Mouse (Mus musculus): ENCODE measurements around the gene Spats1.
A peak's percentile ranks its signal among the peaks of the same experiment; 100 is the strongest.
"Not testable (repeated sequence)": the region's sequence is repeated elsewhere in the genome, so short reads cannot be mapped to it uniquely, and the experiment has no call there.

The Spats1 gene

GRCm38 (mm10) chr17:45433419-45434261 is 41.6 kb downstream of the Spats1 start, which contains the start of gene Cdc5l:
Cdc5l (minus strand) TSS chr17:45433737.
- DNase-seq, result peak; percentile 98

GRCm38 (mm10) chr17:45432706-45433398 is 42.4 kb downstream of the Spats1 start:
- no peak for DNase-seq

- DNase-seq, result no peak
Measured at GRCm38 (mm10) chr17:45432007-45432406, 43.2 kb downstream of the Spats1 start.

GRCm38 (mm10) chr17:45417387-45417786 is 57.8 kb downstream of the Spats1 start:
- no peak for DNase-seq

GRCm38 (mm10) chr17:45411617-45412016 is 63.6 kb downstream of the Spats1 start:
- not testable (repeated sequence) for DNase-seq

GRCm38 (mm10) chr17:45408719-45409118 is 66.5 kb downstream of the Spats1 start:
- no peak for DNase-seq

- peak; percentile 22 for DNase-seq
Measured at GRCm38 (mm10) chr17:45406281-45406680, 68.9 kb downstream of the Spats1 start.

- peak; percentile 71 for DNase-seq
Measured at GRCm38 (mm10) chr17:45403207-45403606, 72.0 kb downstream of the Spats1 start.

GRCm38 (mm10) chr17:45402601-45403000 is 72.6 kb downstream of the Spats1 start:
- no peak for DNase-seq

GRCm38 (mm10) chr17:45402126-45402525 is 73.1 kb downstream of the Spats1 start:
- no peak for DNase-seq

- no peak for DNase-seq
Measured at GRCm38 (mm10) chr17:45401126-45401905, 73.9 kb downstream of the Spats1 start.

GRCm38 (mm10) chr17:45398021-45398420 is 77.2 kb downstream of the Spats1 start:
- no peak for DNase-seq

GRCm38 (mm10) chr17:45397541-45397940 is 77.7 kb downstream of the Spats1 start:
- DNase-seq, result no peak

- DNase-seq, result no peak
Measured at GRCm38 (mm10) chr17:45394612-45395011, 80.6 kb downstream of the Spats1 start.

GRCm38 (mm10) chr17:45393765-45394164 is 81.5 kb downstream of the Spats1 start:
- no peak for DNase-seq
